Mouse (Mus musculus): ENCODE results near the gene Gm2310. TPM values are rescaled to one million over a fixed set of nuclear protein-coding genes. Genes with fewer than 3 reads are reported as not detected.

The Gm2310 gene
- not detected for polyA plus RNA-seq (2012; fragmentation: generic; extraction: Trizol)

GRCm38 (mm10) chr15:8519853-8520252 lies at the start of gene Gm2310:
Gene Gm2310 (minus strand): TSS chr15:8519953.

Other genes starting within 250 kb of the Gm2310 start
- 1 to 10 TPM in 1 of 2 experiments, under 1 TPM in 1; 0.56 to 5.2 TPM for gene Nipbl, start 75.5 kb downstream of the Gm2310 start, polyA plus RNA-seq (2012; fragmentation: generic; extraction: Trizol)
- 10 to 100 TPM in 1 of 2 experiments, 1 to 10 TPM in 1; 5.0 to 64.1 TPM for gene Slc1a3, start 190.8 kb upstream of the Gm2310 start, polyA plus RNA-seq (2012; fragmentation: generic; extraction: Trizol)

Measured in C3H10T1/2 (cell line).